Mouse (Mus musculus): ENCODE results near the gene Rsc1a1.
A peak's percentile ranks its signal among the peaks of the same experiment; 100 is the strongest.

The Rsc1a1 gene

GRCm38 (mm10) chr4:141685499-141685898 is at the start of gene Rsc1a1:
Rsc1a1 (minus strand) TSS chr4:141685599.
- DNase-seq: no peak

DNA sequence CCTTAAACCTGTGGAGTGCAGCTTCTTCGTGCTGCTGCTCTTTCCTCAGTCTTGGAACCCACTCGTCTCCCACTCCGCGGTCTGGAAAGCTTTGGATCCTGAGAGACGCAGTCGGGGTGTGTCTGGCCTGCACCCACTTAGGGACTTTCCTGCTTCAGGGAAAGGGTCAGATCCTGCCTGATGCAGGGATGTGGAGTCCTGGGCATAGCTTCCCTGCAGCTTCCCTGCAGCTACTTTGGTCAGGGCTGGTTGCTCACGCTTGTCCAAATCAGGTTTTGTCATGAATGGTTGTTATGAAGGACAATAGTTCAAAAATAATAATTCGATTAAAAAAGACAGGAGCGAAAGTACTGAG is 49.8 kb upstream of the Rsc1a1 start:
- no peak for DNase-seq

DNA sequence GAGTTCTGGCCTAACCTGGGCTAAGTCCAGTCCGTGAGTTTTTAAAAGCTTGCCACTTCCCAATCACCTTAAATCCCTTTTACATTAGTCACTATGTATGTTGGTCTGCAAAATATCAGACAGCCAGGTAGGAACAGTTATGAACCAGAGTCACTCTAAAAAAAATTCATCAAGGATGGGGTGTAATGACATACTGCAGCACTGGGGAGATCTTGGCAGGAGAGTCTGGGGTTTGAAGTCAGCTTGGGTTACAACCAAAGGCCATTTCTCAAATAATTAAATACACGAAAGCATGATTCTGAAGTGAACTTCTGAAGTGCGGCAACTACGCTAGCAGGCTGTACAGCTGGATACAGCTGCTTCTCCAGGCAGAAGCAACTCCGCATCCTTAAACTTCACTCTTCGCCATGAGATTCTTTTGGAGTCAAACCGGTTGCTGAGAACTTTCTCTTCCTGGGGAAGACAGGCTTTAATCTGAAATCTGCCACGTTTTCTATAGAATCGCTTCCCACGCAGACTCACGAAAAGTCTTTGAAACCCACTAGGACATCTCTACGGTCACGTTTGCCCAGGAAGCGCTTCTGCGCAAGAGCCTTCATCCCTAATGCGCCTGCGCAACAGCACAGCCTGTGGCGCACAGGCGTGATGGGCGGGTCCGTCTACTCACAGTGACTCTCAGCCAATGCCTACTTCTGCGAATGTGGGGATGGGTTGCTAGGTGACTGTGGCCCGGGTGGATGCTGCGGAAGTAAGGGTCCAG is 49.2 kb upstream of the Rsc1a1 start:
- peak; percentile 93 for DNase-seq

GRCm38 (mm10) chr4:141731766-141732165 is 46.4 kb upstream of the Rsc1a1 start:
- DNase-seq: no peak

- DNase-seq: no peak
These were observed 45.0 kb upstream of the Rsc1a1 start for GRCm38 (mm10) chr4:141730401-141730800.

DNA sequence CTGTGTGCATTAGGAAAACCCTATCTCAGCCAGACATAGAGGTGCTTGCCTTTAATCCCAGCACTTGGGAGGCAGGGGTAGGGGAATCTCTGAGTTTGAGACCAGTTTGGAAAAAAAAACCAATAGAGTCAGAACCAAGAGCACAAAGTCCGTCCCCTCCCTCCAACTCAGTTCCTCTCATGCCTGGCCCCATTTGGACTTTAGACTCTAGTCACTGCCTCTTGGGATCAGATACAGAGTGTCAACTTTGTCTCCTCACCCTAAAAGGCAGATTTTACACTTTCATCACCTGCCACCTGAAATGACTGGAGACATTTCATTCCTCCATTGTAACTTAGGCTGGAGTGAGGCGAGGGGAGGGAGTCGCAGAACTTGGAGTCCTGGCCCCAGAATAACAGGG is 43.9 kb upstream of the Rsc1a1 start:
- no peak for DNase-seq

GRCm38 (mm10) chr4:141725738-141726137 is 40.3 kb upstream of the Rsc1a1 start:
- DNase-seq: no peak

DNA sequence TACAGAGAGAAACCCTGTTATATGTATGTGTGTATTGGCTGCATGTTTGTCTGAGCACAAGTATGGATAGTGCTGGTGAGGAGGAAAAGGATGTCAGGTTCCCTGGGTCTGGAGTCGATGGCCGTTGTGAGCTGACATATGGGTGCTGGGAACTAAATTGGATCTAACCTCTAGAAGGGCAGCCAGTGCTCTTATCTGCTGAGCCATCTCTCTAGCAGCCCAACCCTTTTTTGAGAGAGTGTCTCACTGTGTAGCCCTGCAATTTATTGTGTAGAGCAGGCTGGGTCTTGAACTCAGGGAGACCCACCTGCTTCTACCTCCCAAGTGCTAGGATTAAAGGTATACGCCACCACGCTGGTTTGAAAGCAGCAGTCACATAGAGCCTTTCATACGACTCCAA is 39.9 kb upstream of the Rsc1a1 start:
- DNase-seq: no peak

DNA sequence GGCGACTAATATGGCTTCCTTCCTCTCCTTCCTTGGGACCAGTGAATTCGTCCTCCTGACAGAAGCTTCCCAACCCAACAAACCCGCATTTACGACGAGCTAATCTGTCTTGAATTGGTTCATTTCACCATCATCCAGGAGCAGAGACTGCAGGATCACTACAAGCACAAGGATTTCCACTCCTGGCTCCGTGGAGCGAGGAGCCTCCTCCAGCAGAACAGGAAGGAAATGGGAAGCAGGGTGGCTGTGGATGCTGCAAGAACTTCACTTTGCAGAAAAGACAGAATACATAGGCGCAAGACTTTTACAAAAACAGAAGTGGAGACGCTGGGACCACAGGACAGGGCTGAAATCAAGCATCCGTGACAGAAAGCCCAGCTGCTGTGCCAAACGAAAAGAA is 39.2 kb upstream of the Rsc1a1 start:
- DNase-seq: no peak

- no peak for DNase-seq
These were observed 38.3 kb upstream of the Rsc1a1 start for GRCm38 (mm10) chr4:141723673-141724068.

- DNase-seq: peak; percentile 95
These were observed 37.6 kb upstream of the Rsc1a1 start, which contains the start of gene Ddi2 for GRCm38 (mm10) chr4:141722731-141723672. Ddi2 (minus strand) TSS chr4:141723419.

DNA sequence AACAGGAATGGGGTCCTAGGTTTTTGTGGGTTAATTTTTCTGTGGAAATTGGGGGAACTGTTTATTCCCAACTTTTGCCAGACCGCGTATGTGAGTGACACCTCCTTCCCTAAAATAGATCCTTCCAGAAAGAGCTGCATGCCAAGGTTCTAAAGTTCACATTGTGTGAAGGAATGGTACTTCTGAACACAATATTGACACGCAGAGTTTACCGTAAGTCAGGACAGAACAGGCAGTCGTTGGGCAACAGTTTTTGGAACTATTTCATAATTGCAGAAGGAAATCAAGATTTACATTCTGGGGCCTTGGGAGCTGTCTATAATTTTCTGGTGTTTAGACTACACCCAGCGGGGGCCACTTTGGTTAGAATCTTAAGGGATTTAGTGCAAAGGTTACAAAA is 36.6 kb upstream of the Rsc1a1 start:
- no peak for DNase-seq

- no peak for DNase-seq
These were observed 35.5 kb upstream of the Rsc1a1 start for GRCm38 (mm10) chr4:141720761-141721523.

DNA sequence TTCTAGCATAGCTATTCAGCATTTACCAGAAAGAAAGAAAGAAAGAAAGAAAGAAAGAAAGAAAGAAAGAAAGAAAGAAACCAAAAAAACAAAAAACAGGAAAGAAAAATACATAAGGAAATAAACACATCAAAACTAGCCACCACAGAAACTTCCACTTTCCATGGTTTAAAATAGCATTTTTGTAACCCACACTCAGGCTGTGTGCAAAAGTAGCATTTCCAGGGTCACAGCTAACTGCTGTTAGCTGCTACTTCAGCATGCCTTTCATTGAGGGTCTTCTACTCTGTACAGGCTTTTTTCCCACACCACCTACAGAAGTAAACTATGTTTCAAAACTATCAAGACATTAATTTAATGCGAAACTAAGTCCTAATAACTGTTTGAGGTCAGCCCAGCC is 33.9 kb upstream of the Rsc1a1 start:
- no peak for DNase-seq

DNA sequence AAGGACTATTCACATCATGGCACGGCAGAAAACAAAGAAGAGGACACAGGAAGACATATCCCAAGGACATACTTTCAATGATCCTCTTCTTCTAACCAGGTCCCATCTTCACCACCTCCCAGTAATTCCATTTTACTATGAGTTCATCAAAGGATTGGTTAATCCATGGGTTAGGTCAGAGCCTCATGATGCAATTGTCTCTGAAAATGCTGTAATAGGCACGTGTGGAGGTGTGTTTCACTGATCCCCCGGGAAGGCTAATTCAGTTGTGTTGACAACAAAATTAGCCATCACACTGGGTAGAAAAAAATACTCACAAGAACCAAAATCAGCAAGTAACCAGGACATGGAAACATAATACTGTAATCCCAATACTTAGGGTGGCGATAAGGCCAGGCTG is 32.2 kb upstream of the Rsc1a1 start:
- no peak for DNase-seq

DNA sequence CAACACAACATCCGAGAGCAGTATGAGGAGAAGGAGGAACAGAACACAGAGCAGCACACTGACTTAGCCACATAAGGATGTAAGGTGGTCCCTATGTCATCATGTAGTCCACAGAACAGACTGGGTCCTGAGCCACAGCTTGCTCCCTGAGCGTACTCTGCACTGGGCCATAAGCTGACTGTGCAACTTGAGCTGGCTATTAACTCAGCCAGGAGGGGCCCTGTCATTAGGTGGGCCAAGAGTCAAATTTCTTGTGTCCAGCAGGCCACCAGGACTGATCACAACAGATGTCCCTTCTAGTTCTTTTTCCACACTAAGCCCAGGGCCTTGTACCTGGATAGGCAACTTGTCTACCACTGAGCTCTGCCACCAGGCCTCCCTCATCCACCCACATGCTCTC is 29.6 kb upstream of the Rsc1a1 start:
- no peak for DNase-seq

DNA sequence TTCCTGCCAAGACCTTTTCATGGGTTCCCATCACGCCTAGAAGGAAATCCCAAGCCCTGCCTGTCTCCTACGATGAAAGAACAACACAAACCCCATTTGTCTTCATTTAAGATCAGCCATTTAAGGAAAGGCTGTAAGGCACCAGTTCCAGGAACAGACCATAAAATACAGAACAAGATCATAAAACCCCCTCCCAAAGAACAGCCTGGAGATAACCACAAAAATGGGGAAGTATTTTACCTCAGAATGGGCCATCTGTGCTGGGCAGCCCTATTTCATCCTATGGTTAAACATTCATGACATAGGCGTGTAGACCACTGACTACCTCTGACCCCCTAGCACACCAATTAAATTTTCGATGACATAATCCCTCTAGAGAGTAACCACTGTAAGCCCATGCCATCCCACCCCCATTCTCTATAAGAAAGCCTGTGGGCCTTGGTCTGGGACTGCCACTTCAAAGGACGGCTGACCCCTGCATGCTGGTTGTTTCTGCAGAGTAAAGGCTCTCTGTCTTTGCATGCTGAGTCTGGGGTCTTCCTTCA is 28.3 kb upstream of the Rsc1a1 start:
- no peak for DNase-seq

GRCm38 (mm10) chr4:141711250-141711649 is 25.9 kb upstream of the Rsc1a1 start:
- DNase-seq: no peak

DNA sequence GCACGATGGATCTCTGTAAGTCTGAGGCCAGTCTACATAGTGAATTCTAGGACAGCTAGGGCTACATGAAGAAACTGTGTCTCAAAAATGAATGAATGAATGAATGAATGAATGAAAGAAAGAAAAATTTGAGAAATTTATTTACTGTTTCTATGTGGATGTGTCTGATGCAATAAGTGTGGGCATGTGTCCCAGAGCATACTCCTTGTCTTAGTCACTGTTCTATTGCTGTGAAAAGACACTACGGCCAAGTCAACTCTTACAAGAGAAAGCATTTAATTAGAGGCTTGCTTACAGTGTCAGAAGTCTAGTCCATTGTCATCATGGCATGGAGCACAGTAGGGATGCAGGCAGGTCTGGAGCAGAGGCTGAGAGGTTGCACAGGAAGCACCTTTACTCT is 23.6 kb upstream of the Rsc1a1 start:
- no peak for DNase-seq

DNA sequence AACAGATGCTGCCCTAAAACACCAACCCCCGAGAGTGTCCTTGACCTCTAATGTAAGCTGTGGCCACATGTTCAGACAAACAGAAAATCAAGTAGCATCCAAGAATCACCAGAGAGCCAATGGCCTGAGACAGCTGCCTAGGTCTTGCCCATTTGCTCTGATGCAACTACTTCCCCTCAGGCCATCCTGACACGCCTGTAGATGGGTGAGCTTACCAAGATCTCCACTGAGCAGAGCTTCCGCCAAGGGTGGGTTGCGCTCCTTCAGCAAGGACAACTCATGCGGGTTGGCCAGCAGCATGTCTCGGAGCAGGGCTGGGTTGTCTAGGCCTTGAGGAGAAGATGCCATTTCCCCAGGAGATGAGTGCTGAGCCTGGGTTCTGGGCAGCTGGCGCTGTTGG is 22.6 kb upstream of the Rsc1a1 start:
- DNase-seq: no peak

- no peak for DNase-seq
These were observed 19.9 kb upstream of the Rsc1a1 start for GRCm38 (mm10) chr4:141705331-141705730.

DNA sequence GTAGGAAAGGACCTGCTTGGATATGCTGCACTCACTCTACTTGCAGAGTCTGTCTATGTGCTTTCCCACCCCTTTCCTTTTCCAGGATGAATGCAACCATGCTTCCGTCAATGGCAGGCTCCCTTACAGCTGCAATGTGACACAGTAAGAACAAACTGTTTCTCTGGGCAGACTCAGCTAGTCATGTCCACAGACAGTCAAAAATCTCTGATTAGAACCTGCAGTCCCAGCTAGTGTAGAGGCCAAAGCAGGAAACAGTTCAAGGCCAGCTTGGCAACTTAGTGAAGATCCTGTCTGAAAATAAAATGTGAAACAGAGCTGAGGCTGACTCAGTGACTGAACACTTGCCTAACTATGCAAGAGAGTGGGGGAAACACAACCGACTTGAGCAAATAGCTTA is 19.2 kb upstream of the Rsc1a1 start:
- DNase-seq: no peak

GRCm38 (mm10) chr4:141694719-141695118 is 9.3 kb upstream of the Rsc1a1 start:
- DNase-seq: no peak
